Mouse (Mus musculus) granulocyte monocyte progenitor cell, adult 5-6 weeks (primary cell): ENCODE measurements around the gene Prrg2. TPM values are rescaled to one million over a fixed set of nuclear protein-coding genes. Genes with fewer than 3 reads are reported as not detected.
"Not testable (repeated sequence)": the region's sequence is repeated elsewhere in the genome, so short reads cannot be mapped to it uniquely, and the experiment has no call there.

Source experiments
- ATAC-seq: replicated peaks from 2 replicates; pipeline ENCODE4 v1.8.0; 2016; ENCODE audit warnings: mild to moderate bottlenecking, moderate TSS enrichment, inconsistent platforms; ENCODE audit not compliant: poor library complexity, severe bottlenecking
- total RNA-seq, 2 experiments: library from RNA; stranded (forward) in 1 of 2; stranded (reverse) in 1 of 2; fragments of 200-712, 200-1000 nt in 1 of 2; fragments of >200 nt in 1 of 2; fragmentation: Nextera tagmentation in 1 of 2; gene quantifications; 2 replicates each; pipeline ENCODE4 v1.2.3; 2014 to 2017

The Prrg2 gene
- total RNA-seq, 2 experiments from 2014 or later, result 4.8 to 6.8 TPM

- no peak for ATAC-seq
These were observed 21.6 kb downstream of the Prrg2 start for GRCm38 (mm10) chr7:45040851-45041250.

GRCm38 (mm10) chr7:45038411-45038810, 24.1 kb downstream of the Prrg2 start:
- ATAC-seq, result no peak

- peak; percentile 79 for ATAC-seq
These were observed 24.6 kb downstream of the Prrg2 start for GRCm38 (mm10) chr7:45037720-45038361.

GRCm38 (mm10) chr7:45036702-45037101, 25.8 kb downstream of the Prrg2 start:
- no peak for ATAC-seq

- no peak for ATAC-seq
These were observed 26.8 kb downstream of the Prrg2 start for GRCm38 (mm10) chr7:45035631-45036030.

- ATAC-seq, result no peak
These were observed 28.6 kb downstream of the Prrg2 start for GRCm38 (mm10) chr7:45033722-45034359.

GRCm38 (mm10) chr7:45030857-45031256, 31.6 kb downstream of the Prrg2 start:
- ATAC-seq, result no peak

- ATAC-seq, result no peak
These were observed 32.5 kb downstream of the Prrg2 start for GRCm38 (mm10) chr7:45029995-45030394.

GRCm38 (mm10) chr7:45028351-45028750, 34.1 kb downstream of the Prrg2 start:
- no peak for ATAC-seq

GRCm38 (mm10) chr7:45027761-45028160, 34.7 kb downstream of the Prrg2 start:
- no peak for ATAC-seq

- no peak for ATAC-seq
These were observed 36.2 kb downstream of the Prrg2 start for GRCm38 (mm10) chr7:45026256-45026655.

GRCm38 (mm10) chr7:45025601-45026220, 36.8 kb downstream of the Prrg2 start:
- no peak for ATAC-seq

GRCm38 (mm10) chr7:45024281-45025248, 37.9 kb downstream of the Prrg2 start:
- peak; percentile 54 for ATAC-seq

- not testable (repeated sequence) for ATAC-seq
These were observed 38.8 kb downstream of the Prrg2 start for GRCm38 (mm10) chr7:45023711-45024110.

GRCm38 (mm10) chr7:45020225-45020624, 42.3 kb downstream of the Prrg2 start:
- ATAC-seq, result no peak

GRCm38 (mm10) chr7:45019031-45019571, 43.4 kb downstream of the Prrg2 start:
- no peak for ATAC-seq

GRCm38 (mm10) chr7:45017242-45018061, 45.0 kb downstream of the Prrg2 start, which contains the start of gene Rras:
Gene Rras (plus strand): TSS chr7:45017961.
- peak; percentile 75 for ATAC-seq

GRCm38 (mm10) chr7:45016761-45017160, 45.7 kb downstream of the Prrg2 start:
- ATAC-seq, result no peak

- ATAC-seq, result peak; percentile 64
These were observed 46.4 kb downstream of the Prrg2 start, which contains the start of gene Scaf1 for GRCm38 (mm10) chr7:45015957-45016612. Gene Scaf1 (minus strand): TSS chr7:45016363.
